Mouse (Mus musculus): ENCODE measurements around the gene Rd3. TPM values are rescaled to one million over a fixed set of nuclear protein-coding genes. Genes with fewer than 3 reads are reported as not detected.

Gene Rd3
- total and polyA plus RNA-seq, 3 experiments, result not detected

- Histone ChIP-seq H3K27me3 (ENCODE audit: control insufficient read depth in 1 of 2, insufficient read depth in 2 of 2, low read length in 2 of 2) (no peaks in the 10 kb centered on the region), H3K4me1 (ENCODE audit: control insufficient read depth in 1 of 2, insufficient read depth in 2 of 2, low read length in 2 of 2) (peaks cover 0 to 6% of the 10 kb centered on the region in 2 experiments; a peak in 2 of 4 replicates), H3K36me3 (ENCODE audit: control insufficient read depth in 1 of 2, insufficient read depth in 2 of 2, low read length in 2 of 2) (peaks cover 0 to 5% of the 10 kb centered on the region in 2 experiments; a peak in 1 of 4 replicates), H3K9me3 (replicated peaks; ENCODE audit: insufficient read depth, low read length) (no peaks in the 10 kb centered on the region), H3K4me3 (ENCODE audit: control insufficient read depth in 1 of 2, insufficient read depth in 1 of 2, low read depth in 2 of 2, low read length in 2 of 2) (no peak overlapping the region), H3K27ac (ENCODE audit: control insufficient read depth, low read depth, low read length) (no peak overlapping the region), H3K79me2 (ENCODE audit: control insufficient read depth, insufficient read depth, low read length, poor library complexity) (no peaks in the 10 kb centered on the region), H3K9ac (ENCODE audit: control insufficient read depth, low read depth, low read length, poor library complexity, severe bottlenecking) (no peak overlapping the region)
- DNase-seq (ENCODE audit: low read depth, low spot score), result peak; percentile 77
- TF ChIP-seq SMC3 (IDR thresholded peaks at IDR 0.05; ENCODE audit: low read depth, low read length) (peak; percentile 79), ZC3H11A (IDR thresholded peaks at IDR 0.05; ENCODE audit: low read depth, low read length) (peak; percentile 60), CTCF (IDR thresholded peaks at IDR 0.05 in 2 of 3, conservative IDR thresholded peaks at IDR 0.05 in 1 of 3; ENCODE audit: control insufficient read depth in 1 of 3, insufficient read depth in 1 of 3, low read depth in 2 of 3, low read length in 3 of 3, poor library complexity in 1 of 3, severe bottlenecking in 1 of 3) (peak; percentile 77 to 78 (median 77)), POLR2AphosphoS2 (IDR thresholded peaks at IDR 0.05; ENCODE audit: low read length) (no peak), MEF2A (IDR thresholded peaks at IDR 0.05; ENCODE audit: extremely low read depth, insufficient replicate concordance, low read depth, low read length, poor library complexity, severe bottlenecking) (no peak), RAD21 (IDR thresholded peaks at IDR 0.05; ENCODE audit: low read depth, low read length) (peak; percentile 79)
Measured at GRCm38 (mm10) chr1:191995488-191995887, 18.3 kb downstream of the Rd3 start.

GRCm38 (mm10) chr1:191995916-191996315 lies 18.7 kb downstream of the Rd3 start:
- DNase-seq (ENCODE audit: low read depth, low spot score), result no peak
- Histone ChIP-seq H3K27me3 (ENCODE audit: control insufficient read depth in 1 of 2, insufficient read depth in 2 of 2, low read length in 2 of 2) (no peaks in the 10 kb centered on the region), H3K4me1 (ENCODE audit: control insufficient read depth in 1 of 2, insufficient read depth in 2 of 2, low read length in 2 of 2) (peaks cover 0 to 6% of the 10 kb centered on the region in 2 experiments; a peak in 2 of 4 replicates), H3K27ac (ENCODE audit: control insufficient read depth, low read depth, low read length) (no peak overlapping the region), H3K9ac (ENCODE audit: control insufficient read depth, low read depth, low read length, poor library complexity, severe bottlenecking) (no peak overlapping the region), H3K9me3 (replicated peaks; ENCODE audit: insufficient read depth, low read length) (no peaks in the 10 kb centered on the region), H3K79me2 (ENCODE audit: control insufficient read depth, insufficient read depth, low read length, poor library complexity) (no peaks in the 10 kb centered on the region), H3K36me3 (ENCODE audit: control insufficient read depth in 1 of 2, insufficient read depth in 2 of 2, low read length in 2 of 2) (peaks cover 0 to 5% of the 10 kb centered on the region in 2 experiments; a peak in 1 of 4 replicates), H3K4me3 (ENCODE audit: control insufficient read depth in 1 of 2, insufficient read depth in 1 of 2, low read depth in 2 of 2, low read length in 2 of 2) (no peak overlapping the region)
- TF ChIP-seq CHD2 (IDR thresholded peaks at IDR 0.05; ENCODE audit: low read length) (no peak), MYC (IDR thresholded peaks at IDR 0.05; ENCODE audit: low read depth, low read length) (no peak), E2F4 (IDR thresholded peaks at IDR 0.05; ENCODE audit: borderline replicate concordance, low read depth, low read length) (no peak), HCFC1 (IDR thresholded peaks at IDR 0.05; ENCODE audit: low read depth, low read length) (no peak), MAFK (IDR thresholded peaks at IDR 0.05; ENCODE audit: borderline replicate concordance, low read depth, low read length) (no peak)

GRCm38 (mm10) chr1:191996621-191997185 lies 19.5 kb downstream of the Rd3 start:
- Histone ChIP-seq H3K27me3 (ENCODE audit: control insufficient read depth in 1 of 2, insufficient read depth in 2 of 2, low read length in 2 of 2) (no peaks in the 10 kb centered on the region), H3K9me3 (replicated peaks; ENCODE audit: insufficient read depth, low read length) (no peaks in the 10 kb centered on the region), H3K27ac (ENCODE audit: control insufficient read depth, low read depth, low read length) (no peak overlapping the region), H3K9ac (ENCODE audit: control insufficient read depth, low read depth, low read length, poor library complexity, severe bottlenecking) (no peak overlapping the region), H3K79me2 (ENCODE audit: control insufficient read depth, insufficient read depth, low read length, poor library complexity) (no peaks in the 10 kb centered on the region), H3K36me3 (ENCODE audit: control insufficient read depth in 1 of 2, insufficient read depth in 2 of 2, low read length in 2 of 2) (peaks cover 0 to 5% of the 10 kb centered on the region in 2 experiments; a peak in 1 of 4 replicates), H3K4me1 (ENCODE audit: control insufficient read depth in 1 of 2, insufficient read depth in 2 of 2, low read length in 2 of 2) (peaks cover 0 to 6% of the 10 kb centered on the region in 2 experiments; a peak in 2 of 4 replicates), H3K4me3 (ENCODE audit: control insufficient read depth in 1 of 2, insufficient read depth in 1 of 2, low read depth in 2 of 2, low read length in 2 of 2) (no peak overlapping the region)
- no peak for DNase-seq (ENCODE audit: low read depth, low spot score)
- TF ChIP-seq KAT2A (conservative IDR thresholded peaks at IDR 0.05; ENCODE audit: low read depth, low read length) (no peak), SIN3A (IDR thresholded peaks at IDR 0.05; ENCODE audit: low read length) (no peak), MAZ (IDR thresholded peaks at IDR 0.05; ENCODE audit: low read depth, low read length) (no peak), TBP (IDR thresholded peaks at IDR 0.05; ENCODE audit: low read depth, low read length) (no peak), JUND (IDR thresholded peaks at IDR 0.05; ENCODE audit: low read depth, low read length) (no peak), GABPA (IDR thresholded peaks at IDR 0.05; ENCODE audit: low read depth, low read length) (no peak), HCFC1 (IDR thresholded peaks at IDR 0.05; ENCODE audit: low read depth, low read length) (no peak), NRF1 (IDR thresholded peaks at IDR 0.05; ENCODE audit: insufficient read depth, low read depth, low read length, poor library complexity, severe bottlenecking) (no peak), UBTF (IDR thresholded peaks at IDR 0.05; ENCODE audit: borderline replicate concordance, insufficient read depth, low read depth, low read length) (no peak), USF2 (IDR thresholded peaks at IDR 0.05; ENCODE audit: borderline replicate concordance in 1 of 2, insufficient read depth in 1 of 2, low read depth in 1 of 2, low read length in 2 of 2) (no peak), NELFE (IDR thresholded peaks at IDR 0.05; ENCODE audit: low read depth, low read length) (no peak), POLR2A (IDR thresholded peaks at IDR 0.05; ENCODE audit: control insufficient read depth in 1 of 2, insufficient read depth in 1 of 2, low read depth in 1 of 2, low read length in 2 of 2, poor library complexity in 1 of 2) (no peak), ZMIZ1 (IDR thresholded peaks at IDR 0.05; ENCODE audit: low read depth, low read length) (no peak), SMC3 (IDR thresholded peaks at IDR 0.05; ENCODE audit: low read depth, low read length) (no peak), RCOR1 (IDR thresholded peaks at IDR 0.05; ENCODE audit: low read depth, low read length) (no peak), MYB (IDR thresholded peaks at IDR 0.05; ENCODE audit: low read depth, low read length) (no peak), TAL1 (IDR thresholded peaks at IDR 0.05; ENCODE audit: low read length) (no peak)

Data from MEL (cell line).